Mouse (Mus musculus) E14TG2a.4 (cell line): ENCODE data around the gene Sap30bp.

ENCODE experiments used
- CTCF ChIP-seq: conservative IDR thresholded peaks from 2 replicates; pipeline ENCODE4 v1.5.1; 2014; ENCODE audit warnings: low read length
- NANOG ChIP-seq: IDR thresholded peaks from 2 replicates; pipeline ENCODE4 v1.6.1; 2014; ENCODE audit warnings: borderline replicate concordance, low read length, mixed read lengths

DNA sequence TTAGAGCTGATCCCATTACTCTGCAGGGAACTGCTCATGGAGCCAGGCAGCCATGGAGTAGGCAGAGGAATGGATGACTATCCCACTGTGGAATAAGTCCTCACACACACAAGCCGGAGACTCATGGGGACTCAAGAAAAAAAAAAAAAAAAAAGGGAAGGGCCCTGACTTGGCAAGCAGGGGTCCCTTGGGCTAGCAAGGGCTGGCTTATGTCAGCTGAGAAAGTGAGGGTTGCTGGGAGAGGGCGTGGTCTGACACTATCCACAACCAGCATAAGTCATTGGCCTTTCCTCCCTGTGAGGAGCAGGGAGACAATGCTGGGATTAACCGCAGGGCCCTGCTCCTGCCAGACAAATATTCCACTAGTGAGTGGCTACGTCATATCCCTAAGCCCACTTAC, 16.5 kb upstream of the Sap30bp start:
- no peak for TF ChIP-seq CTCF
- TF ChIP-seq NANOG: no peak
